Mouse (Mus musculus) neural tube, embryonic 14.5 days (tissue): ENCODE measurements at regions not wholly inside any gene's neighbourhood (a gene's known extent, or its start where the extent isn't known, plus 50 kb on each side); places are given as distances from the start of the nearest gene placed in this dataset.

Experiments
- ATAC-seq: fragments of 200-750 bp; cut with Nextera tagmentation; 2 replicates; pipeline ENCODE4 v1.8.0; 2017; ENCODE audit warnings: low read depth, mild to moderate bottlenecking, moderate TSS enrichment, moderate library complexity
- H3K27ac ChIP-seq: fragments of 300-500 bp; sonication (generic); 2 replicates; pipeline ENCODE4 v1.5.1; 2014; ENCODE audit warnings: low read depth, mild to moderate bottlenecking, control low read depth, low read length, moderate library complexity, mixed read lengths
- H3K27me3 ChIP-seq: fragments of 300-500 bp; sonication (generic); 2 replicates; pipeline ENCODE4 v1.6.1; 2014; ENCODE audit warnings: low read length; ENCODE audit not compliant: control insufficient read depth, insufficient read depth
- H3K36me3 ChIP-seq: fragments of 300-500 bp; sonication (generic); 2 replicates; pipeline ENCODE4 v1.6.1; 2014; ENCODE audit warnings: low read length, mixed read lengths; ENCODE audit not compliant: control insufficient read depth, insufficient read depth
- H3K4me1 ChIP-seq: fragments of 300-500 bp; sonication (generic); 2 replicates; pipeline ENCODE4 v1.6.1; 2014; ENCODE audit warnings: low read length; ENCODE audit not compliant: control insufficient read depth, insufficient read depth
- H3K4me2 ChIP-seq: fragments of 300-500 bp; sonication (generic); 2 replicates; pipeline ENCODE4 v1.6.1; 2014; ENCODE audit warnings: mild to moderate bottlenecking, low read depth, low read length, control low read depth
- H3K4me3 ChIP-seq: fragments of 300-500 bp; sonication (generic); 2 replicates; pipeline ENCODE4 v1.5.1; 2014; ENCODE audit warnings: low read depth, low read length, control low read depth, mixed read lengths
- H3K9ac ChIP-seq: fragments of 300-500 bp; sonication (generic); replicated peaks from 2 replicates; pipeline ENCODE4 v1.6.1; 2014; ENCODE audit warnings: low read depth, mild to moderate bottlenecking, control low read depth, low read length, mixed read lengths
- H3K9me3 ChIP-seq: fragments of 300-500 bp; sonication (generic); 2 replicates; pipeline ENCODE4 v1.6.1; 2016; ENCODE audit warnings: low read length; ENCODE audit not compliant: control insufficient read depth
- WGBS: fragments of 180-500 bp; shearing (Covaris S2); extraction: QIAGEN DNeasy Blood & Tissue Kit; methylation state at CpG from one replicate; pipeline ENCODE4 v1.1.7; 2014; 5-methylcytosine and 5-hydroxymethylcytosine counted together

DNA sequence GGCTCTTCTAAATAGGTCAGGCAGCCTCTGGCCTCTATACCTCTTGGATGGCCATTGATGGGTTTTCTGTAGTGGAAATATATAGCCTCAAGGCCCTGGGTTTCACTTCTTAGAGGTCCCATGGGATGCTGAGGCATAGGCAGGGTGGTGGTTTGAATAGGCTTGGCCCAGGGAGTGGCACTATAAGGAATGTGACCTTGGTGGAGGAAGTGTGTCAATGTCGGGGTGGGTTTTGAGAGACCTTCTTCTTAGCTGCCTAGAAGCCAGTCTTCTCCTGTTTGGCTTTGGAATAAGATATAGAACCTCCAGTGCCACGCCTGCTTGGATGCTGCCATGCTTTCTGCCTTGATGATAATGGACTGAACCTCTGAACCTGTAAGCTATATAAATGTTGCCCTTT, 59.5 kb upstream of the Hpcal1 start:
- H3K9ac ChIP-seq: no peak overlapping the region
- no peak overlapping the region for H3K4me2 ChIP-seq
- H3K4me3 ChIP-seq: no peak overlapping the region
- H3K36me3 ChIP-seq: no peaks in the 10 kb centered on the region
- H3K4me1 ChIP-seq: no peaks in the 10 kb centered on the region
- WGBS: 92% methylated on average over 2 of the region's 2 CpGs
- no peaks in the 10 kb centered on the region for H3K9me3 ChIP-seq
- H3K27me3 ChIP-seq: no peaks in the 10 kb centered on the region
- ATAC-seq: no peak
- no peak overlapping the region for H3K27ac ChIP-seq

DNA sequence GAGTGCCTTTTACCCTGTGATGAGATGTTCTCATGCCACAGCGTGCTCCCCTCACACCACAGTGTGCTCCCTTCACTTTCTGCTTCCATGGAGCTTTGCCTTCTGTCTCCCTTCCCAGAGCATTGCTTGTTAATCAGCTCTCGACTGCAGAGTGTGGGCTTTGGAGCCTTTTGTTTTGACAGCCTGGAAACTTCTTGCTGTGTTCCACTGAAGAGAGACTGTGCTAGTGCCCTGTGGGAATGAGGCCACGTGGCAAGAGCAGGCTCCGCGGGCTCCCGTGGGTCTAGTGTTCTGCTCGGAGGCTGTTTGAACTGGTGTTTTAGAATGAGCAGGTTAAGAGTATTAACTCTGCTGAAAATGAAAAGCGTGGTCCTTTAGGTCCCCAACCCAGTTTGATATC, 54.5 kb upstream of the Hpcal1 start:
- Histone ChIP-seq H3K4me2 (no peak overlapping the region), H3K9me3 (no peaks in the 10 kb centered on the region), H3K4me1 (no peaks in the 10 kb centered on the region), H3K27me3 (no peaks in the 10 kb centered on the region), H3K9ac (no peak overlapping the region), H3K36me3 (no peaks in the 10 kb centered on the region), H3K4me3 (no peak overlapping the region), H3K27ac (no peak overlapping the region)
- no peak for ATAC-seq
- 72% methylated on average over 8 of the region's 8 CpGs for WGBS

DNA sequence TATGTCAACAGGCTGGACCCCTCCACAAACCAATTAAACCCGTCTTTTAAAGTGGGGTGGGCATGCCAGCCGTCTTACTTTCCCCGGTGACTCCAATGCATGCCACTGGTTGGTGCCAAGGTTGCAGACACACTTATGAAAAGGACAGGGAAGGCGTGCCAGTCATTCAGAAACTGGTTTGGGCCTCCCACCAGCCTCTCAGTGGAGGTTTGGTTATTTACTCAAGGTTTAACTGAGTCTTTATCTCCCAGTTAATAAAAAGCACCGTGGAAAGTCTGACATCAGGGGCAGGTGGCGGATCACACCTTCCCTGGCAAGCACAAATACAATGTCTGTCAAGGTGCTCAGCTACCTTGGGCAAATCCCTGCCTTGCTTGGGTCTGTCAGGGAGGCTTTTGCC, 54.1 kb upstream of the Hpcal1 start:
- Histone ChIP-seq H3K4me1 (no peaks in the 10 kb centered on the region), H3K4me2 (no peak overlapping the region), H3K27ac (no peak overlapping the region), H3K36me3 (no peaks in the 10 kb centered on the region), H3K9me3 (no peaks in the 10 kb centered on the region), H3K27me3 (no peaks in the 10 kb centered on the region), H3K4me3 (no peak overlapping the region), H3K9ac (no peak overlapping the region)
- ATAC-seq: no peak
- WGBS: 86% methylated on average over 6 of the region's 6 CpGs
